Mouse (Mus musculus) ES-E14 (cell line): Measurements from ENCODE around the gene Man2c1.

Experiments used
- CHD2 ChIP-seq: IDR thresholded peaks from 2 replicates; pipeline ENCODE4 v1.6.1; 2014; ENCODE audit warnings: mild to moderate bottlenecking, low read depth, low read length, inconsistent platforms
- HCFC1 ChIP-seq: IDR thresholded peaks from 2 replicates; pipeline ENCODE4 v1.6.1; 2012; ENCODE audit warnings: low read length, inconsistent platforms, borderline replicate concordance; ENCODE audit not compliant: insufficient read depth
- ZNF384 ChIP-seq: IDR thresholded peaks from 2 replicates; pipeline ENCODE4 v1.6.1; 2012; ENCODE audit warnings: low read depth, low read length, inconsistent platforms

DNA sequence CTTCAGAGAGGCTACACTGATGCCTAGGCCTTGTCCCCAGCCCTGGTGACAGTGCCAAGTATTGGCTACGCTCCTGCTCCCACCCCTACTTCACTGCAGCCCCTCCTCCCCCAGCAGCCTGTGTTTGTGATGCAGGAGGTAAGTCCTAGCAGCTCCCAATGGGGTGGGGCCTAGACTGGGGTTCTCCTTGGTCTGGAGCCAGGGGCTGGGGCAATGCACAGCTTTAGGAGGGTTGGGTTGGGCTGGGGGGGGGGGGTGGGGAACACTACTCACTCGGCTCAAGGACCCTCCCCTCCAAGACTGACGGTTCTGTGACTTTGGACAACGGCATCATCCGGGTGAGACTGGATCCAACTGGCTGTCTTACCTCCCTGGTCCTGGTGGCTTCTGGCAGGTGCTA lies 9.1 kb downstream of the Man2c1 start:
- TF ChIP-seq HCFC1 (no peak), CHD2 (no peak), ZNF384 (no peak)
